Mouse (Mus musculus) layer of hippocampus, postnatal 14 days (tissue): Measurements from ENCODE around the gene Gm11127. TPM values are rescaled to one million over a fixed set of nuclear protein-coding genes. Genes with fewer than 3 reads are reported as not detected.
"Not testable (repeated sequence)": the region's sequence is repeated elsewhere in the genome, so short reads cannot be mapped to it uniquely, and the experiment has no call there.

ENCODE experiments used
- DNase-seq, 2 experiments: peaks; one replicate each; pipeline ENCODE4 v3.0.0; 2021 to 2022; ENCODE audit warnings: low spot score in 2 of 2, mixed read lengths in 1 of 2
- total RNA-seq, 2 experiments: library from RNA; stranded (reverse); gene quantifications; 2 replicates each; pipeline ENCODE4 v1.2.3; 2021

The Gm11127 gene
- total RNA-seq, 2 experiments from 2014 or later: 0.31 to 0.32 TPM

DNA sequence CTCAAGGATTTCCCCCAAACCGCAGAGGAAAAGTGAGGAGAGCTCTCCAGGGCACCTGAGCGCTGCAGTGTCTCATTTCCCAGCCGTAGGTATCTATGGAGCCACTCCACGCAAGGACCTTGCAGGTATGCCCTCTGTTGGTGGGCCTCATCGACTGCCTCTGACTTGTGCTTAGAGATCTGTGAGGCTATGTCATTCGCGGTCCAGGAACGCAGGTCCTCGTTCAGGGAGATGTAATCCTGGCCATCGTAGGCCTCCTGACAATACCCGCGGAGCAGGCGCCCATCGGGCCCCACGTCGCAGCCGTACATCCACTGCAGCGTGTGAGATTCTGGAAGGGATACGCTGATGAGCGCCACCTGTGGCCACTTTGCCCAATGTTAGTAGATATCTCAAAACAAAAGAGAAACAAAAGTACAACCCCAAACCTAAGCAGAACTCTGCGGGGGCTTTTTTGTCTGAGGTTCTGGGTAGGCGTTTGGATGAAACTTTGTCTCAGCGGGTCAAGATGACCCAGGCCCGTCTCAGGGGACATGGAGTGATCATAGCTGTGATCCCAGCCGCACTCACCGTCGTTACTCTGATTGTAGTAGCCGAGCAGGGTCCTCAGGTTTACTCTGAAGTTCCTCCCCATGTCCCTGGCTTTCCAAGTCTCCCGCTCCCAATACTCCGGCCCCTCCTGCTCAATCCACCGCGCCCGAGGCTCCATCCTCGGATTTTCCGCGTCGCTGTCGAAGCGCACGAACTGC lies 26.4 kb downstream of the Gm11127 start:
- DNase-seq: peak in 1 of 2 experiments; percentile 52

DNA sequence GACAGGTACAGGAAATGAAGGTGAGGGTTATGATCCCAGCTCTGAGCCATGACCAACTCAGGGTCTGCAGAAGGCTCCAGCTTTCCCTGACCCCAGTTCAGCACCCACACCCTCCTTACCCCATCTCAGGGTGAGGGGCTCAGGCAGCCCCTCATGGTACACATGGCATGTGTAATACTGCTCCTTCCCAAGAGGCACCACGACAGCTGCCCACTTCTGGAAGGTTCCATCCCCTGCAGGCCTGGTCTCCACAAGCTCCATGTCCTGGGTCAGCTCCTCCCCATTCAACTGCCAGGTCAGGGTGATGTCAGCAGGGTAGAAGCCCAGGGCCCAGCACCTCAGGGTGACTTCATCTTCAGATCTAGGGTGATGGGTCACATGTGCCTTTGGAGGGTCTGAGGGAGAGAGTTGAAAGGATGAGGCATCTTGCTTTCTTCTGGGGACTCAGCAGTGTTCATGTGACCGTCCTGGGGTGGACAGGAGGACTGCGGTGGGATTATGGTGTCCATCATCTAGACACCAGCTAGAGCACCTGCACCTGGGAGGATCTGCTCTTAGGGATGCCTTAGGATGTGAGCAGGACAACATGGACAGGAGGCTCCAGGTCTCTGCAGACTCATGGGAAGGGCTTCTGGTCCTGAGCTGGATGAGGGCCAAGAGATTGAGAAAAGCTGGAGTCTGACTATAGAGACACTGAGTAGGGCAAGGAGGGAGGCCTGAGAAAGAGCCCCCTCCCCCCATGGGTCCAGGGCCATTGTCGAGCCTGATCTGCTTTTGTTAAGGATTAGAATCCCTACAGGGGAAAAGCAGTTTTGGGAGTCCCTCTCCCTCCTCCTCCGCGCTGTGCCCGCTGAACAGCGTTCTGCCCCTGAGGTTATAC lies 27.2 kb downstream of the Gm11127 start:
- DNase-seq: not testable (repeated sequence)

DNA sequence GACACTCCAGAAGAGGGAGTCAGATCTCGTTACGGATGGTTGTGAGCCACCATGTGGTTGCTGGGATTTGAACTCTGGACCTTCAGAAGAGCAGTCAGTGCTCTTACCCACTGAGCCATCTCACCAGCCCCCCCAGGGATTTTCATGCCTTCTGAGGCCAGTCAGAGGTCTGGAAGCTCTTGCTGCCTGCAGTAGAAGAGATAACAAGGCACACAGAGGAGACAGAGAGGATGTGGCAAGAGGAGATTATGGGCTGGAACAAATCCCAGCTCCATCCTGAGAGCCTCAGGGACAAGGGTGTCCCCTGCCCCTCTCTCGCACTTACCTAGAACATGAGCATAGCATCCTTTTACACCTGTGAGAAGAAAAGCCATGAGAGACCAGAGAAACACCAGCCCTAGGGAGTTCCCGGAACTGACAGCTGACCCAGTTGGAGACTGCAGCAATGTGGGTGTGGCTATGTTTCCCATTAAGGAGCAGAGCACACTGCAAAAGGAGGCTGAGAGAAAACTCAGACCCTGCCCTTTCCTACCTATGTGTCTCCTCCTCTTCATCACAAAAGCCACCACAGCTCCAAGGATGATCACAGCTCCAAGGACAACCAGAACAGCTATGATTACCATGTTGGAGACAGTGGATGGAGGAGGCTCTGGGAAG lies 28.0 kb downstream of the Gm11127 start:
- not testable (repeated sequence) for DNase-seq

DNA sequence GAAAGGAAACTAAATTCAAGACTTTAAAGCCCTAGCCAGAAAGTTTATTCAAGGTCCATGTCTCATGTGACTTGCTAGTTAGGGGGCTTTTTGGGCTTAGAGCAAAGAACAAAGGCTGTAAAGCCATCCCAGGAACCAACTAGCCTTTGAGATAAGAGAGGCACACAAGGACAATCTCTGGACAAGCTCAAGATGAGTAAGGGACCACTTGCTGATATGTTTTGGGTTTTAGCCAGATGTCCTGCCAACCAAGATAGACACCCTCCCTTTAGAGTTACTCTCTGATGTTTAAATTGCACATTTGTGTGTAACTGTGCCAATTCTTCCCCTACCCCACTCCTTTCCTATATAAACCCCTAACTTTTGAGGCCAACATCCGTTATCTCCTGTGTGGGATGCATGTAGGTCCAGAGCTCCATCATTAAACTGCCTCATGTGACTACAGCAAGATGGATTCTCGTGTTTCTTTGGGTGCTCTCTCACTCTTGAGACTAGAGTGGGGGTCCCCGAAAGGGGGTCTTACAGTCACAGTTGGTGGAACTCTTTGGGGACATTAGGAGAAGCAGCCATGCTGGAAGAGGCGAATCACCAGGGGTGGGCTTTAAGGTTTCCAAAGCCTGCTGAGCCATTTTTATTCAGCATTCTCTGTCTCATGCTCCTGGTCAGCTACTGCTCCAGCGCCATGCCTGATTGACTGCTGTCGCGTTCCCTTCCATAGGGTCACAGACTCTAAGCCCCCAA lies 29.1 kb downstream of the Gm11127 start:
- no peak for DNase-seq

DNA sequence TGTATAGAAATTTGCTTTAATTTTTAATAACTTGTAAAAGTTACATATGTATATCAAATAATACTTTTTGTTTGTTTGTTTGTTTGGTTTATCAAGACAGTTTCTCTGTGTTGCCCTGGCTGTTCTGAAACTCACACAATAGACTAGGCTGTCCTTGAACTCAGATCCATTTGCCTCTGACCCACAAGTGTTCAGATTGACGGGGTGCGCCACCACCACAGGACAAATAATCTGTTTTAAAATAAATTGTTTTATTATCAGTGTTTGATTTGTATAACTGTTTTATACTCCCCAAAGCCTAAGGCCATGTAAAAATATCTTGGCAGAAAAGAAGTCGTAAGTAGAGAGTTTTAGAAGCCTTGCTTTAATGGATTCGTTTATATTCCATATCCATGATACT lies 30.5 kb downstream of the Gm11127 start:
- DNase-seq: no peak

DNA sequence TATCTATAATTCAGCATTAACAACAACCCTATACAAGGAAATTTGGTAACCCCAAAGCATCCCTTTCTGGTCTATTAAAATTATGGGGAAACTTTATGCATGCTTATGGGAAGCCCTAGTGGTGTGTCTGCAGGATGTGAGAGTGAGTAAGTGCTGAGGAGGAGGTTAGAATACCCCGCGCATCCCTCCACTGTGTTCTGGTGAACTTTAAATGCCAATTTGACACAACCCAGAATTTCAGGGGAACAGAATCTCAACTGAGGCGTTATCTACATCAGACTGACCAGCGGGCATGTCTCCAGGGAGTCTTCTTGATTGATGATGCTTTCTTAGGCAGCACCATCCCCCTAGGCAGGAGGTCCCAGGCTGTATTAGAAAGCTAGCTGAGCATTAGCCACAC lies 32.3 kb downstream of the Gm11127 start:
- DNase-seq: no peak

DNA sequence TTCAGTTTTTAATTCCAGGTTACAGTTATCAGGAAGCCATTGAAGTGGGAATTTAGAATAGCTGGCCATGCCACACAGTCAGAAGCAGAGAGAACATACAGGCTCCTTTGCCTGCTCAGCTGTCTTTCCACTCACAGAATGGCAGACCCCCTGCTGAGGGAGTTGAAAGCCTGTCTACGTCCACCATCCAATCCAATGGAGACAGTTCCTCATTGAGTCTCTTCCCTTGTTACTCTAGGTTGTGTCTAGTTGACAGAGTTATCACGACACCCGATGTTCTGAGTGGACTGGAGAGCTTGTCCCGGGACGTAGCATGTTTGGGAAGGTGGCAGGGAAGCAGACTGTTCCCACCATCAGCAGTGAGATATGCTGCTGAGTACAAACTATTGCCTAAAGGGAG lies 33.0 kb downstream of the Gm11127 start:
- no peak for DNase-seq

DNA sequence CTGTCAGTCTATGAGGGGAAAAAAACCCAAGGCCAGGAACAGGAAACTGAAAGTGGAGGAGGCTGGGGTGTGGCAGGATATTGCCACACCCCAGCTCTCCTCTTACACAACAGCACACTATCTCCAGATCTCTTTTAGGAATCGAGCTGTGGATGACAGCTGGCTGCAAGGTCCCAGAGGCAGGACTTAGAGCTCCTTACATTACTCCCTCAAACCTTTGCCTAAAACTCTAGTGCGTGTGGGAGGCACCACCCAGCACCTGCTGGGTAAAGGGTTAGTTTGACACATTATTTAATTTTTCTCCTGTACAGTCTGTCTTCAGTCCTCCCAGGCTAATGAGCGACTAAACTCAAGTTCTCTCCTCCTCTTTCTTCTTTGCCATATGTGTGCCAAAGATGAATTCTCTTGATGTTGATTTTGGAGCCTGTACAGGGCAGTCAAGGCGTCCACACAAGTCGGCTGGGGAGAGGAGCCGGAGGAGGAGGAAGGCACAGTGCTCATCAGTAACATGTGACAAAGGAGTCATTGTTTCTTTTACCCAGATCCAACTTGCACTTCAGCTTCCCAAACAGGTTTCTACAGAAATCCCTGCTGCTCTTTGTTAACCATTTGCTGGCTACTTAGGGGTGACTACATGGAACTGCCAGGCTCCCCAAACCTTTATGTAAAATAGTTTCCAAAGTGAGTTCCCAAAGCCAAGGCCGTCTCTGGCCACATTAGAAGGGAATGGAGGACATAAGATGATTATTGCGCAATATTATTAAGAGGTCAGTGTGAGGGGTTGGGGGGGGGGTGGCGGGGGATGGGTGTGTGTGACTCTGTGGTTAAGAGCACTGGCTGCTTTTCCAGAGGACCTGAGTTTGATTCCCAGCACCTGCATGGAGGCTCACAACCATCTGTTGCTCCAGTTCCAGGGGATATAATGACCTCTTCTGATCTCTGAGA lies 34.2 kb downstream of the Gm11127 start:
- no peak for DNase-seq

GRCm38 (mm10) chr17:36022922-36023321 lies 35.2 kb downstream of the Gm11127 start:
- DNase-seq: no peak

DNA sequence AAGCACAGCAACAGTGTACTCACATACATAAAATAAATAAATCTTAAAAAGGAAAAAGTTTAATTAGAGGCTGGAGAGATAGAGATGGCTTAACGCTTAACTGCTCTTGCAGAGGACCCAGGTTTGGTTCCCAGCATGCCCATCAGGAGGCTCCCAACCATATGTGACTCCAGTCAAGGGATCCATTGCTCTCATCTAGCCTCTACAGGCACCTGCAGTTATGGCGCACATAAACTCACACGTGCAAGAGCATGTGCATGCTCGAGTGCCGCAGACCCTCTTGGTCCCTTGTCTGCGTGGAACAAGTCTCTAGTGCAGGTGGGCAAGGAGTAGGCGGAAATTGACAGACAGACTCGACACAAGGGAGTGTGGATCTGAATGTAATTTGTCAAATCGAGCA lies 36.1 kb downstream of the Gm11127 start:
- DNase-seq: no peak

- no peak for DNase-seq
These were observed 36.9 kb downstream of the Gm11127 start for GRCm38 (mm10) chr17:36021309-36021708.

DNA sequence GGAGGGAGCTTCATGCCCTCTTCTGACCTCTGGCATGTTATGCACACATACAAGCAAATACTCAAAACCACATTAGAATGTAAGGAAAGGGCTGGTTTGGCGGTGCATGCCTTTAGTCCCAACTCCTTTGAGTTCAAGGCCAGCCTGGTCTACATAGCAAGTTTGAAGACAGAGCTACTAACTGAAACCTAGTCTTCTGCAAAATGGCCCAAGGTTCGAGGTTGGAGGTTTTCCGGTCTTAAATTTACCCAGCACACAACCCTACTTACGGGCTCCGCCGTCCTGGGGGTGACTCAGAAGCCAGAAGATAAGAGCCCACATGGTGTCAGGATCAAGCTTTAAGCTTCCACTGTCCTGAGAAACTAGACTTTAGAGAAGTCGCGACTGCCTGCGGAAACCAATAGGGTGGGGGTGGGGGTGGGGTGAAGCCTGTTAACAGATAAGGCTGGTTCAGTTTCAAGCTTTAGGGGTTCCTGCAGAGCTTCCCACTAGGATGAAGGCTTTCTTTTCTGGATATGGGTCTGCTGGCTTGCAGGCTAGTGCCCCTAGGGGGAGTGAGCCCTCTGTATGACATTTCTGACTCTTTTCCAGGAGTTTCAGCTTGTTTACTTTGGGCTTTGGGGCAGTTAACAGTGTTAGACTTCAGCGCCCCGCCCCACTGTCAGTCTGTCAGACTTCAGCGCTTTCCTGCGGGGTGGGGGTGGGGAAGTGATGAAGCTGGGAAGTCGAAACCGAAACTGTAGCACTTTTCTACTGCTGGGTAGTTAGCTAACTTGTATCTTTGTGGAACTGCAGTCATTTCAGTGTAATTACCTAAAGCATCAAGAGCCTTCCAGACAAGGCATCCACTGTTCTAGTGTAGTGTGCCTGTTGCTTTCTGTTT lies 37.7 kb downstream of the Gm11127 start, which contains the start of gene H2-T24:
TSS of gene H2-T24 (minus strand) at position 370 of the 883 bp plus-strand sequence.
- DNase-seq: peak in 1 of 2 experiments; percentile 37

DNA sequence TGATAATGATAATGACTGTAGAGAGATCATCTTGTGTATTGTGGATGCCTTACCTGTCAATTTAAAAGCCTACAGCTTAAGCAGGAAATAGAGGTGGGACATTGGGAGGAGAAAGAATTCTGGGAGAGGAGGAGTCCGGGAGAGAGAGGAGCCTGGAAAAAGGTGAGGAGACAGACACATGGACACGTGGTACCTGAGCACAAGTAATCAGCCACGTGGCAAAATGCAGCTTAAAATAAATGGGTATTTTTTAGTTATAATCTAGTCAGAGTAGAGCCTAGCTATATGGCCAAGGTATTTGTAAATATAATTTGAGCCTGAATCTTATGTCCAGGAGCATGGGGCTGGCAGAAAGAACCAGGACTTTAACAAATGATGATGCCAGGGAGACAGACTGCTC lies 38.7 kb downstream of the Gm11127 start:
- no peak for DNase-seq

- DNase-seq: no peak
These were observed 39.2 kb downstream of the Gm11127 start for GRCm38 (mm10) chr17:36018979-36019378.

DNA sequence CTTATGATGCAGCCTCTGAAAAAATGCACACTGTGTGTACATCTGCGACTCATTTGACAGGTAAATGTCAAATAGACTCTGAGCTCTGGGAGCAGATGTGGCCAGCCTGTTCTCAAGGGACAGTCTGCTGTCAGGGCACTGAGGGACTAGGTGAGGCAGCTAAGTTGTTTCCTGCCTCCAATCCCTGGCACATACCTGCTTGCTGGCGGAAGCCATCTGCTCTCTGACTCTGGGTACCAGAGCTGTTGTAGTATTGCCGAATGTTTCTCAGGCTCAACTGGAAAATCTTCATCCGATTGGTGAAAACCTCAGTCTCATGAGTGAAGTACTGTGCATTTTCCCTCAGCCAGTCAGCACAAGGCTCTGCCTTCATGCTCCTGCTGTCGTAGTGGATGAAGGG lies 41.1 kb downstream of the Gm11127 start:
- DNase-seq: no peak

DNA sequence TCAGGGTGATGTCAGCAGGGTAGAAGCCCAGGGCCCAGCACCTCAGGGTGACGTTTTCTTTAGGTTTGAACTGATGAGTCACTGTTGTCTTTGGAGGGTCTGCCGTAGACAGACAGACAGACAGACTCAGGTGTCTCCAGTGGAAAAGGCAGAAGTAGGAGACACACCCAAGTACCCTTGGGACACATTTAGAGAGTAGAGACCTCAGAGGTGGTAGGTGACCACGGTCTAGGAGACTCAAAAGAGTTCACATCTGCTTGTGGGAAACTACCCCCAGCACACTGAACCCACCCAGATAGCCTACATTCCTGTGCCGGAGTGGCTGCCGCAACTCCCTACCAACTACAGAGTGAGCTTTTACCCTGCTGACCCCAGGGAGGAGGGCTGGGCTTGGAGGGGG lies 43.2 kb downstream of the Gm11127 start:
- no peak for DNase-seq
